Mouse (Mus musculus): ENCODE data around the gene Catsperg2.
"Not testable (repeated sequence)": the region's sequence is repeated elsewhere in the genome, so short reads cannot be mapped to it uniquely, and the experiment has no call there.

The Catsperg2 gene

DNA sequence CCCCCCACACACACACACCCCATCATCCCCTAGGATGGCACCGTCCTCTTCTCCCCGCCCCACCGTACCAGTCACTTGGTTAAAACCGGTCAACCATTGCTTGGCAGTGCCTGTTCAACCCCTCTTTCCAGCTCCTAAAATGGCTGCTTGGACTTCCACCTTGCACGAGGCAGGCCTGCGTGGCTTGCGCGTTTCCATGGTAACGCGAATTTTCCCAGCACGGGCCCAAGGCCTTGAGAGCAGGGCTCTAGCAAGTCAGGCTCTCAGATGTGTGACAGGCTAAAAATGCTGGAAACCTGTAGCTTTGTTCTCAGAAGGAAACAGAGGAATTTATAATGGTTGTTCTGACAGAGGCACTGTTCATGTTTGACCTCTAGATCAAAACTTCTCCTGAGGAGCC is at the start of gene Catsperg2:
Gene Catsperg2 (minus strand): TSS at position 173 of the 400 bp plus-strand sequence.
- DNase-seq, result not testable (repeated sequence)

DNA sequence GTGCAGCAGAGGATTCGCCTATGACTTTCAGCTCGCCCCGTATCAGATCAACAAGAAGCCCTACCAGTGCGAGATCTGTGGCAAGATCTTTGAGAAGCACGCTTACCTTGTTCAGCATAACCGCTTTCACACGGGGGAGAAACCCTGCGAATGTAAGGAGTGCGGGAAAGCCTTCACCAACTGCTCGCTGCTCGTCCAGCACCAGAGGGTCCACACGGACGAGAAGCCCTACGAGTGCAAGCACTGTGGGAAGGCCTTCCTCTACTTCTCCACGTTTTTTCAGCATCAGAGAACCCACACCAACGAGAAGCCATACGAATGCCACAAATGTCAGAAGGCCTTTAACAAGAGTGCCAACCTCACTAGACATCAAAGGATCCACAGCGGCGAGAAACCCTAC is 49.7 kb upstream of the Catsperg2 start:
- no peak for DNase-seq

GRCm38 (mm10) chr7:29774371-29774770 is 47.5 kb upstream of the Catsperg2 start:
- DNase-seq, result no peak

DNA sequence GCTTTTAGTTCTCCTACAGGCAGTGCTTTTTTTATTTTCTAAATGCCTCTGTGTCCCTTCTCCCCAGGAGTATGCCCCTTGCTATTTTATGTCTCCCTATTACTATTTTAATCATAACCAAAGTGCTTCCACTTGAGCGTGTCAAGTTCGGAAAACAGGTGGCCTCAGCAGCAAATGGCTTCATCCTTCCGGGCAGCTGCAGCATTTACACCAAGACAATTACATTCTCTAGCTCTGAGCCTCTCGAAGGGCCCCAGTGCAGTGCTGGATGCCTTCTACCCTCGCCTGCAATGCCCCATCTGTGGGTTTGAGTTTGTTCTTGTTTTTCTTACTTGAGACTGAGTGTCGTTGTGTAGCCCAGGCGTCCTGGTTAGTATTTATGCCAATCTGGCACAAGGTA is 46.7 kb upstream of the Catsperg2 start:
- DNase-seq, result no peak

DNA sequence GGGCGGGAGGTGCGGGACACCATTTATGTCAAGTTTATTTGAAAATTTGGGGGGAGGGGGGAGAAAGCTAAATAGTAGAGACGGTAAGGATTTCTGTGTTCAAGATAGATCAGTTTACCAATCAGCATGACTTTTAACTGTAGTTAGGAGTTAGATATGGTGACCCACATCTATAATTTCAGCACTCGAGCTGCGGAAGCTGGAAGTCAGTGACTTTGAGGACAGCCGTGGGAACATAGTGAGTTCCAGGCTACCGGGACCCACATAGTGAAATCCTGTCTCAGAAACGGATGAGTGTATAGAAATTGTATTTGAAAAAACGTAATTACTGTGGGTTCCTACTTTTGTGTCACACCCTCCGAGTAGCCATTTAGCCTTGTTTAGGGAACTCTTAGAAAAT is 42.1 kb upstream of the Catsperg2 start:
- no peak for DNase-seq

DNA sequence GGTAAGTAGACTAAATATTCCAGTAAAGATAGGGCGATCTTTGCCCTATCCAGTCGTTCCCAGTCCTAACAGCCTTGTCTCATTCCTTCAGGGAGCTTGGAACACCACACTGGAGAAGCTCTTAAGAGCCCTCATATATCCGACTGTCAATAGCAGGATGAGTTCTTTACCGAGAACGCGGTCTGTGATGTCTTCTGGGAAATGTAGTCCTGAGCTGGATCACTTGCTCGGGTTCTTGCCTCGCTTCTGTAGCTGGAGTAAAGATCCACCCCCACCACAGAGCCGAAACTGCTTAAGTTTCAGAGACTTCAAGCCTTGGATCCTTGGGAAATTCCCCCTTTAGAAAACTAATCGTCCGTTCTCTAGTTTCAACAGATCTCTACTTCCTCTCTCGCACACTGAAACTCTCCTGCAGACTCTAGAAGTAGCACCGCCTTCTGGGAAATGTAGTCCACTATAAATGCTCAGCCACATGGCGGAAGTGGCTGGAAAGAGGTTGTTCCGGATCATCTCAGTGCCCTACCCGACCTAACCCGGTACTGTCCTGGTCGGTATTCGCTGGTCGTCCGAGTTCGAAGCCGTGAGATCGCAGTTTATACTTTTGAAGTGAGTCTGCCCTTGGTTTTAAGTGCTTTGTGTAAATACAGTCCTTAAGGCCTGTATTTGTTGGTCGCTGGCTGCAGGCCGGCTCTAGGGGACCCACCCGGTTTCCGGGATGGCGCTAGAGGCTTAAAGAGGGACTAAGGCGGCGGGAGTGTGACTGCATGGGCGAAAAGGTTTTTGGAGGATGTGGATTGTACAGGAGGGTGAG is 41.5 kb upstream of the Catsperg2 start, which contains the start of gene Zfp84:
Gene Zfp84 (plus strand): TSS at position 463 of the 811 bp plus-strand sequence.
- peak; percentile 98 for DNase-seq

DNA sequence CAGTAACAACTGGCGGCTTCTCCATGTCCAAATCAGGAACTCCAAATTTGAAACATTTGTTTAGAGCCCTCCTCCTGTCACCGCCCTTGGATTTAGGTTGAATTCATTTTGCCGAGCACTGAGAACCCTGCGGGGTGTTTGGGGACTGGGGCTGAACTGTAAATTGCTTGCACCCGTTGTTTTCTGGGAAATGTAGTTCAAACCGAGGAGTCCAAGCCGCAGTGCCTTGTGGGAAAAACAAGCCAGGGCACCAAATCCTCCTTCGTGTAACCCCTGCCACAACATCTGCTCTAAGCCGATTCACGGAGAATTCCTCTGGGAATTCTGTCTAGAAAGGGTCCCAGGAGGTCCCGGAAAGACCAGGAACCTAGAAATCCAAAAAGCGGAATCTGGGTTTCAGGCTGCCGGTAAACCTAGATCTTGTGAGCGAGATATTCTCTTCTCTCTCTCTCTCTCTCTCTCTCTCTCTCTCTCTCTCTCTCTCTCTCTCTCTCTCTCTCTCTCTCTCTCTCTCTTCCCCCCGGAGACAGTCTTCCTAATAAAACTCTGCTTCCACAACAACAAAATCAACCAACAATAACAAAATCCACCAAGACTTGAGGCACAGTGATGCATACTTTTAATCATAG is 40.3 kb upstream of the Catsperg2 start:
- peak; percentile 91 for DNase-seq

GRCm38 (mm10) chr7:29764702-29765101 is 37.9 kb upstream of the Catsperg2 start:
- no peak for DNase-seq

GRCm38 (mm10) chr7:29760476-29760875 is 33.6 kb upstream of the Catsperg2 start:
- no peak for DNase-seq

- DNase-seq, result no peak
These were observed 15.4 kb upstream of the Catsperg2 start for GRCm38 (mm10) chr7:29742258-29742657.

DNA sequence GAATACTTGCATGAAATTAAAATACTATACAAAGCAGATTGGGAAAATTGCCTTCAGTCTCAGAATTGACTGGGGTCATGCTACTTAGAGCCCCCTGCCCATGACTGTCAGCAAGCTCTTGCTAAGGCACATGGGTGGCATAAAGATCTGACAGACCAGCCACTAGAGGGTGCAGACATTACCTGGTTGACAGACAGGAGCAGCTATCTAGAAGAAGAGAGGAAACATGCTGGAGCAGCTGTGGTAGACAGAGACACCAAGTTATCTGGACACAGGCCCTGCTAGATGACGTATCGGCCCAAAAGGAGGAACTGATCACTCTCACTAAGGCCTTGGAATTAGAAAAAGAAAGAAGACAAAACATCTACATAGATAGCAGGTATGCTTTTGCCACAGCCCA is 1.2 kb upstream of the Catsperg2 start:
- no peak for DNase-seq

GRCm38 (mm10) chr7:29725461-29726142 is 1.2 kb downstream of the Catsperg2 start:
- not testable (repeated sequence) for DNase-seq

- DNase-seq, result not testable (repeated sequence)
These were observed 17.9 kb downstream of the Catsperg2 start for GRCm38 (mm10) chr7:29708891-29709290.

DNA sequence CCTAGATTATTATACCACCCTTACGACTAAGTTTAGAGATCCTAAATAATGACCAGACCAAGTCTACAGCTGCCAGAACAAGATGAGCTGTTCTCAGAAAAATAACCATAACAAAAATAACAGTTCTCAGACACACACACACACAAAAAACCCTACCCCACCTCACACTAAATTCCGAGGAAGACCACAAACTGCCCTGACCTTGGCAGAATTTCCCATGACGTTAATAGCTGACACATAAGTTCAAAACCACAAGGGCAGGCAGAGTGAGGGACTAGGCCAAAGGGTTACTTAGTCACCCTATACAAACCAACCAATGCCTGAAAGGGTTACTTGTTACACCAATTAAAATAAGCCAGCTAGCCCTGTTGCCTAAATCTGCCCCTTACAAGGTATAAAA is 31.6 kb downstream of the Catsperg2 start:
- DNase-seq, result not testable (repeated sequence)

GRCm38 (mm10) chr7:29681868-29682267 is 45.0 kb downstream of the Catsperg2 start:
- no peak for DNase-seq

All from lung, postnatal 36 days (tissue).